Mouse (Mus musculus) activated CD4-positive, CD25-positive, alpha-beta regulatory T cell, adult 4 months (primary cell): ENCODE data around the gene Erich6b. TPM values are rescaled to one million over a fixed set of nuclear protein-coding genes. Genes with fewer than 3 reads are reported as not detected.

Experiments used
- ATAC-seq: one replicate; pipeline ENCODE4 v1.8.0; 2017
- polyA plus RNA-seq, 2 experiments: library from polyadenylated mRNA; unstranded; fragments of 100-300 nt; shearing (Covaris generic); gene quantifications; one replicate each; pipeline ENCODE4 v1.2.1; 2017

The Erich6b gene
- polyA plus RNA-seq, 2 experiments from 2014 or later: not detected

DNA sequence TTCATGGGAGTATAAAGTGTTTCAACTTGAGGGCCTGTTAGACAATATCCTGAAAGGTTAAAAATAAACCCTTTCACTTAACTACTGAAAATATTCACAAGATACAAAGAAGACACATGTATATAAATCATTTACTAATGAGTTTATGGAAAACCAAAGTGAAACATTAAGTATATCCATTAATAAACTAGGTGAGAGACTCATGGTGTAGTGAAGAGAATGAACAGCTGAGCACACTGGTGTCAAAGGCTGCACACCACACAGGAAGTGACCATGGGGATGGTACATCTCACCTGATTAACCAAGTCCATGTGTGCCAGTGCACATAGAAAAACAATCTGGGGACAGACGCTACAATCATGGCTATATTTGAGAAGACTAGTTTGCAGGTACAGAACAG, 66.9 kb downstream of the Erich6b start:
- ATAC-seq: no peak

DNA sequence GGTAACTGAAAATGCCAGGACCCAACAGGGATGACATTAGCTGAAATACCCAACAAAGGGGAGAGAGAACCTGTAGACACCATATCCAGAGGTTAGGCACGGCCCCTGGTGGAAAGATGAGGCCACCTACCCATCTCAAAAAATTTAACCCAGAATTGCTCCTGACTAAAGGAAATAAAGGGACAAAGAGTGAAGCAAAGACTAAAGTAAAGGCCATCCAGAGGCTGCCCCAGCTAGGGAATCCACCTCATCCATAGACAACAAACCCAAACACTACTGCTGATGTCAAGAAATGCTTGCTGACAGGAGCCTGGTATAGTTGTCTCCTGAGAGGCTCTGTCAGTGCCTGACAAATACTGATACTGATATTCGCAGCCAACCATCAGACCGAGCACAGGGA, 69.7 kb downstream of the Erich6b start:
- no peak for ATAC-seq

DNA sequence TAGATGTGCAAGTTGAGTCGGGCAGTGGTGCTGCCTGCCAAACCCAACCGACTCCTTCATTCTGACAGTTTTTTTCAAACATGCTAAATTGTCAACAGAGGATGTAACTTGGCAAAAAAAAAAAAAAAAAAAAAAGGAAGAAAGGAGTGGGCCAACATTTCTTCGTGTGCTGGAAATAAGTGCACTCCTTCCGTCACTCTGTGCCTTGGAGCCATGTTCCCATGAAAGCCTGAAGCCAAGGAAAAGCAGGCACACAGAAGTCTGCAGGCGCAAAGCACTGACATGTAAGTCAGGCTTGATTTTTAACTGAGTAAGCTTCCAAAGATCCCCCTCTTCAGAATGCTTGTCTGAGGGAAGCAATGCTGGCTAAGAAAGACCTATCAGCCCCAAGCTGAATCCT, 70.6 kb downstream of the Erich6b start:
- ATAC-seq: no peak

DNA sequence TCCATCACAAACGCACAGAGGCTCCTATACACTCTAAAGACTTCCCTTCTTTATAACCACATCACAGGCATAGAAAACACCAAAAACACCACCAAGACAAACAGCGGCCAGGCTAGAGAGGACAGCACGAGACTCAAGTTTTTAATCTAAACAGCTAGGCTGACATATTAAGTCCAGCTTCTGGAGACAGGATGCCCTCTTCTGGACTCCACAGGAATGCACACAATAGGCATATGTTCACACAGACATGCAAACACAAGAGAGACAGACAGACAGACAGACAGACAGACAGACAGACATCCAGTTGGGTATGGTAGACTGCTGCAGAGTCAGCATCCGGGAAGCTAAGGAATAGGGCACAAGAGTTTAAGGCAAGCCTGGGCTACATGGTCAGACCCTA, 71.6 kb downstream of the Erich6b start:
- no peak for ATAC-seq

DNA sequence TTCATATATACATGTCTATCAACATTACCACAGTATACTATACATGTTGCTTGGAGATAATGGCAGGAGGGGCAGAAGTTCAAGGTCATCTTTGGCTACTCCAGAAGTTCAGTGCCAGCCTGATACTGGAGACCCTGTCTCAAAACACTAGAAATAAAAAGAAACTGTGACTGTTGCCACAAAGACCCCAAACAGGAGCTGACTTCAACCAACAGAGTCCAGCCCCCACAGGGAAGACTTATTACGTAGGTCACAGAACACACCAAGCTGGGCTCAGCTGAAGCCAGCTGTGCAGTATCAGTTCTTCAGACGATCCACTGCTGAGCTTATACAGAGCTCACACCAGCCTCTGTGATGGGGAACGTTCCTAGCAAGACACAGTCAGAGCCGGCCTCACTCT, 74.4 kb downstream of the Erich6b start:
- ATAC-seq: no peak

Other genes starting within 250 kb of the Erich6b start
- gene Siah3, start 186.3 kb upstream of the Erich6b start, polyA plus RNA-seq: under 1 TPM; 0.10 to 0.29 TPM
- not detected for gene Spert, start 49.1 kb upstream of the Erich6b start, polyA plus RNA-seq
- gene Cog3, start 112.3 kb downstream of the Erich6b start, polyA plus RNA-seq: 1 to 10 TPM; 6.5 to 8.0 TPM
- 10 to 100 TPM; 19.4 to 22.7 TPM for gene Slc25a30, start 144.8 kb downstream of the Erich6b start, polyA plus RNA-seq
- 1,000 to 10,000 TPM; 1,760 to 1,971 TPM for gene Tpt1, start 202.8 kb downstream of the Erich6b start, polyA plus RNA-seq